Mouse (Mus musculus) forebrain, embryonic 11.5 days (tissue): ENCODE results near the gene Slc38a6. TPM values are rescaled to one million over a fixed set of nuclear protein-coding genes. Genes with fewer than 3 reads are reported as not detected.
A peak's percentile ranks its signal among the peaks of the same experiment; 100 is the strongest.

Source experiments
- ATAC-seq: fragments of 200-750 bp; cut with Nextera tagmentation; replicated peaks from 2 replicates; pipeline ENCODE4 v1.8.0; 2017; ENCODE audit warnings: moderate TSS enrichment; ENCODE audit not compliant: low FRiP score
- DNase-seq: peaks from one replicate; pipeline ENCODE4 v3.0.0-alpha.2; 2017; ENCODE audit warnings: low spot score
- H3K27ac ChIP-seq: fragments of 300-500 bp; sonication (generic); 2 replicates; pipeline ENCODE4 v1.5.1; 2014; ENCODE audit warnings: low read depth, low read length
- H3K27me3 ChIP-seq: fragments of 300-500 bp; sonication (generic); 2 replicates; pipeline ENCODE4 v1.6.1; 2014; ENCODE audit warnings: mild to moderate bottlenecking, low read length, mixed read lengths; ENCODE audit not compliant: control insufficient read depth, insufficient read depth
- H3K36me3 ChIP-seq: fragments of 300-500 bp; sonication (generic); 2 replicates; pipeline ENCODE4 v1.6.1; 2014; ENCODE audit warnings: mild to moderate bottlenecking, low read length, moderate library complexity, mixed read lengths; ENCODE audit not compliant: control insufficient read depth, insufficient read depth
- H3K4me1 ChIP-seq: fragments of 300-500 bp; sonication (generic); replicated peaks from 2 replicates; pipeline ENCODE4 v1.6.1; 2014; ENCODE audit warnings: low read length, mixed read lengths; ENCODE audit not compliant: control insufficient read depth, insufficient read depth
- H3K4me2 ChIP-seq: fragments of 300-500 bp; sonication (generic); 2 replicates; pipeline ENCODE4 v1.6.1; 2014; ENCODE audit warnings: low read depth, mild to moderate bottlenecking, low read length, moderate library complexity, mixed read lengths; ENCODE audit not compliant: severe bottlenecking
- H3K4me3 ChIP-seq: fragments of 300-500 bp; sonication (generic); 2 replicates; pipeline ENCODE4 v1.5.1; 2014; ENCODE audit warnings: low read depth, low read length
- H3K9ac ChIP-seq: fragments of 300-500 bp; sonication (generic); 2 replicates; pipeline ENCODE4 v1.6.1; 2014; ENCODE audit warnings: low read length
- H3K9me3 ChIP-seq: fragments of 300-500 bp; sonication (generic); 2 replicates; pipeline ENCODE4 v1.6.1; 2016; ENCODE audit warnings: low read length, mixed read lengths; ENCODE audit not compliant: control insufficient read depth
- WGBS: fragments of 180-500 bp; shearing (Covaris S2); extraction: QIAGEN DNeasy Blood & Tissue Kit; methylation state at CpG from one replicate; pipeline ENCODE4 v1.1.7; 2014; 5-methylcytosine and 5-hydroxymethylcytosine counted together
- polyA plus RNA-seq: library from polyadenylated mRNA; unstranded; fragments of >200 nt; fragmentation: Nextera tagmentation; extraction: Ambion mirVana; gene quantifications from 2 replicates; pipeline ENCODE4 v1.2.1, GENCODE M21; 2014

The Slc38a6 gene
- polyA plus RNA-seq, 1 experiment from 2014 or later: 9.7 TPM

DNA sequence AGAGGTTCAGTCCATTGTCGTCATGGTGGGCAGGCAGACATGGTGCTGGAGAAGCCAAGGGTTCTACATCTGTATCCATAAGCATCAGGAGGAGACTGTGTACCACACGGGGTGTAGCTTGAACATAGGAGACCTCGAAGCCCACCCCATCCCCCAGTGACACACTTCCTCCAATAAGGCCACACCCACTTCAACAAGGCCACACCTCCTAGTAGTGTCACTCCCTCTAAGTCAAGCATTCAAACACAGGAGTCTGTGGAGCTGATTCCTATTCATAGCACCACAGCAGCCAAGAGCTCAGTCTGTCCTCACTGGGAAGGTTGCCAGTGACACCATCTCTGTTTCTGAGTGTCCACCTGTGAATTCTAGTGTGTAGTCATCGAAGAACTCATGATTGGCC, 57.7 kb downstream of the Slc38a6 start:
- H3K4me3 ChIP-seq: no peak overlapping the region
- H3K9me3 ChIP-seq: no peaks in the 10 kb centered on the region
- no peak overlapping the region for H3K9ac ChIP-seq
- no peaks in the 10 kb centered on the region for H3K36me3 ChIP-seq
- H3K27me3 ChIP-seq: no peaks in the 10 kb centered on the region
- 90% methylated on average over 4 of the region's 4 CpGs for WGBS
- H3K4me1 ChIP-seq: peaks cover 7% of the 10 kb centered on the region; the same call in 1 of the 2 replicates
- no peak overlapping the region for H3K4me2 ChIP-seq
- no peak for ATAC-seq
- H3K27ac ChIP-seq: no peak overlapping the region
- peak; percentile 25 for DNase-seq

DNA sequence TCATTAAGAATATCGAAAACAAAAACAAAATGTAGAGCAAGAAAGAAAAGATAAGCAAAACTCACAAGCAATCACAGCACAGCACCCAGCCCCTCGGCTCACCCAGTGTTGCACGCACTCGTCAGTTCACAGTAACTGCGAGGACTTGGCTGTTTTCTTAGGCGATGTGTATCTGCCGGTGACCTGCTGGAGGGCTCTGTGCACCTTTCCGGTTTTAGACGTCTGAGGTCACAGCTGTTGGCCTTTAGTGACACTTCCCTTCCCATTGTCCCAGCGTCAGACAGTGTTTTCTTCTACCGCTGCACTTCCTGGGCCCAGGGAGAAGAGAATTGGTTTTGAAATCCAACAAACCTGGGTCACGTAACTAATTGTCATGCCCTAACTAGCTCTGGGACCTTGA, 58.6 kb downstream of the Slc38a6 start:
- ATAC-seq: no peak
- Histone ChIP-seq H3K27me3 (no peaks in the 10 kb centered on the region), H3K4me3 (no peak overlapping the region), H3K9me3 (no peaks in the 10 kb centered on the region), H3K9ac (no peak overlapping the region), H3K27ac (no peak overlapping the region), H3K36me3 (no peaks in the 10 kb centered on the region), H3K4me1 (peaks cover 7% of the 10 kb centered on the region; the same call in 1 of the 2 replicates), H3K4me2 (no peak overlapping the region)
- DNase-seq: peak; percentile 44
- 74% methylated on average over 12 of the region's 12 CpGs for WGBS

DNA sequence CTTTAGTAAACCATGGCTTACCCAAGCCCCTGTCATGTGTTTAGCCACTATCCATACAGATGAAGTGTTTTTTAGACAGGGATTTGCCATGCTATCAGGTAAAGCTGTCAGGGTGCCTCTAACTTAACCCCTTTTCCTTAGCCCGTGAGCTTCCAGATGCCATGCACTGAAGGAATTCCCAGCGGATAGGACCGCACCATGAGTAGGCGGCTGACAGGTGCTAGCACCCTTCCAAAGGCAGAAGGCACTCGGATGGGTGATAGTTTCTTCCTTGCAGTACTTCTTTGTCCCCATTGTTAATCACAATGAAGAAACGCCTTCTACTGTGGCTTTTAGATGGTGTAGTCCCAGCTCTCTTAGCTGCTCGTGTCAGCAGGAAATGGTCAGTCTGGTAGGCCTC, 60.6 kb downstream of the Slc38a6 start:
- H3K4me2 ChIP-seq: no peak overlapping the region
- ATAC-seq (no peak), DNase-seq (peak; percentile 8)
- H3K4me1 ChIP-seq: no peaks in the 10 kb centered on the region
- WGBS: 87% methylated on average over 7 of the region's 7 CpGs
- no peaks in the 10 kb centered on the region for H3K36me3 ChIP-seq
- H3K27ac ChIP-seq: no peak overlapping the region
- no peaks in the 10 kb centered on the region for H3K27me3 ChIP-seq
- H3K9me3 ChIP-seq: no peaks in the 10 kb centered on the region
- no peak overlapping the region for H3K4me3 ChIP-seq
- H3K9ac ChIP-seq: no peak overlapping the region

DNA sequence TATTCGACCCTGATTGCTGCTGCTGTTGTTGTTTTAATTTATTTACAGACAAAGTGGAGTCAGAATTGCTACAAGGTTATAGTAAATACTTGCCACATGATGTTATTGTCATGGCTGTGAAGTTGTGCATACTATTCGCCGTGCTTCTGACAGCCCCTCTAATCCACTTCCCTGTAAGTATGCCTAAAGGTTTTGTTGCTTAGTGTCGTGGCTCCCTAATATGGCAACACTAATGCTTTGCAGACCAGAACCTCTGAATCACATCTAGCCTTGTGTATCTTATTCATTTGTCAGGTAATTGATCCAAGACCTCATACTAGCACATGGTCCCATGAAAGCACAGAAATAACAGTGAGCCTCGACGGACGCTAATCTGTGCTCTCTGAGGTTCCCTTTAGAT, 63.9 kb downstream of the Slc38a6 start:
- H3K36me3 ChIP-seq: no peaks in the 10 kb centered on the region
- DNase-seq (peak; percentile 30), ATAC-seq (no peak)
- H3K9me3 ChIP-seq: no peaks in the 10 kb centered on the region
- no peak overlapping the region for H3K27ac ChIP-seq
- WGBS: 71% methylated on average over 7 of the region's 7 CpGs
- no peaks in the 10 kb centered on the region for H3K27me3 ChIP-seq
- no peak overlapping the region for H3K4me3 ChIP-seq
- H3K9ac ChIP-seq: no peak overlapping the region
- H3K4me1 ChIP-seq: no peaks in the 10 kb centered on the region
- no peak overlapping the region for H3K4me2 ChIP-seq

DNA sequence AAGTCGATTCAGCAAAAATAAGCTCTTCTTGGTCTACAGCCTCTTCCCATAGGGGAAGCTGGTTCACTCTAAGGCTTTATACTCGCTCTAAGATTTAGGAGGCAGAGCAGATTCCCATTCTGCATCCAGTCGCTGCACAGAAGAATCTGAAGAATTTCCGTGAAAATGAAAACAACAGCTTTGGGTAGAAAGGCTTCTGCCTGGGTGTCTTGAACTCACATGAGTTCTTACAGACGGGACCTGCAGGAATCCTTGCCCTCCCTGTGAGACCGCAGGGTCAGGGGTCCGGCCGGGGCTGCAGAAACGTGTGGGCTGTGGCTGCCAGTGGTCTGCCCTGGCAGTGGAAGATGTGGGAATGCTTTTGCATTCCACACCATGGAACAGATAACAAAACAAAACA, 64.4 kb downstream of the Slc38a6 start:
- Histone ChIP-seq H3K27ac (no peak overlapping the region), H3K27me3 (no peaks in the 10 kb centered on the region), H3K9me3 (no peaks in the 10 kb centered on the region), H3K4me1 (no peaks in the 10 kb centered on the region), H3K4me3 (no peak overlapping the region), H3K9ac (no peak overlapping the region), H3K36me3 (no peaks in the 10 kb centered on the region), H3K4me2 (no peak overlapping the region)
- ATAC-seq (no peak), DNase-seq (peak; percentile 51)
- WGBS: 39% methylated on average over 9 of the region's 9 CpGs

DNA sequence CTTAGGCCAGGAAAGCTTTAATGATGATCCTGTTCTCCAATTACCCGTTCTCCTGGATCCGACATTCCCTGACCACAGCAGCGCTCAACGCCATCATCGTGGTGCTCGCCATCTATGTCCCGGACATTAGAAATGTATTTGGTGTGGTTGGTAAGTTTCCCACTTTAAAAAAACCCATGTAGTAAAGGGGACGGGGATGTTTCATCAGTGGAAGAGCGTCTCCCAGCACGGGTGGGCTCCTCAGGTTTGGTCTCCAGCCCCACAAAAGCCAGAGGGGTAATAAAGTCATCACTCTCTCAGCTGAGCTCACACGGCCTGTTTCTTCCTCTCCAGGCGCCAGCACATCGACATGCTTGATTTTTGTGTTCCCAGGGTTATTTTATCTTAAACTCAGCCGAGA, 65.2 kb downstream of the Slc38a6 start:
- ATAC-seq: no peak
- Histone ChIP-seq H3K36me3 (no peaks in the 10 kb centered on the region), H3K4me1 (no peaks in the 10 kb centered on the region), H3K9me3 (no peaks in the 10 kb centered on the region), H3K4me3 (no peak overlapping the region), H3K27me3 (no peaks in the 10 kb centered on the region), H3K9ac (no peak overlapping the region), H3K4me2 (no peak overlapping the region), H3K27ac (no peak overlapping the region)
- no peak for DNase-seq
- WGBS: 87% methylated on average over 14 of the region's 14 CpGs

DNA sequence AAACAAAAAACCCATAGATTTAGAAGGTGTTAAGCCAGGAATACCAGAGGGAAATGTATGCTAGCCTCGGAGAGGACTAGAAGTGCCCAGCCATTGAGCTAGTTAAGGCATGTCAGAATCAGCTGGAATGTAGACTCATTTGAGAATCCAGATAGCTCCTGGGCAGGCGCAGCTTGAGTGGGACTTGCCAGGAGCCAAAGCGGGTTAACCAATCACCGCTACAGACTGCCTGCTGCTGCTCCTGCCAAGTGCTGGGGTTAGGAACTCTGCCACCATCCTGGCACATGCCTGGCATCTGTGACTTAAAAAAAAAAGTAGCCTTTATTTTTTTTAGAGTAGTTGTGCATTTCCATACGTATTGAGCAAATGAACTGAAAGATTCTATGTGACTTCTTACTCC, 66.8 kb downstream of the Slc38a6 start:
- WGBS: 89% methylated on average over 5 of the region's 5 CpGs
- Histone ChIP-seq H3K9ac (no peak overlapping the region), H3K27me3 (no peaks in the 10 kb centered on the region), H3K4me1 (no peaks in the 10 kb centered on the region), H3K4me3 (no peak overlapping the region), H3K9me3 (no peaks in the 10 kb centered on the region), H3K36me3 (no peaks in the 10 kb centered on the region; the same call in 1 of the 2 replicates), H3K27ac (no peak overlapping the region), H3K4me2 (no peak overlapping the region)
- ATAC-seq: no peak
- peak; percentile 43 for DNase-seq

DNA sequence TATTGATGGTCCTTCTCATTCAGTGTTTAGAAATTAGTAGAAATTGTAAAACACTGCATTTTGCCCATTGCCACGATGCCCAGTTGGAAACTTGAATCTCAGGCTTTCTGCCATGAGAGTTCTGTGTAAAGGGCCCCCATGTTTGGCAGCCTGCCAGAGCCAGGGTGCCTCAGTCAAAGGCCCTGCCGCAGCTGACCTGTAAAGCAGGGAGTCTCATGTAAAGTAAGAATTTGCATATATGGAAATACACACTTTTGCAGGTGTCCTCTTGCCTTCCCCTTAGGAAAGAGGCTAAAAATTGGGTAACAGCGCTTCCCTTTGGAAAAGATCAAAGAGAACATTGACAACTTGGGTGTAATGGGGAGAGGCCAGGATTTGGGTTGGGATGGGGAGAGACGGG, 67.9 kb downstream of the Slc38a6 start:
- 76% methylated on average over 4 of the region's 4 CpGs for WGBS
- DNase-seq: no peak
- Histone ChIP-seq H3K36me3 (no peaks in the 10 kb centered on the region; the same call in 1 of the 2 replicates), H3K27me3 (no peaks in the 10 kb centered on the region), H3K9ac (no peak overlapping the region), H3K9me3 (no peaks in the 10 kb centered on the region), H3K4me2 (no peak overlapping the region), H3K4me1 (no peaks in the 10 kb centered on the region), H3K27ac (no peak overlapping the region), H3K4me3 (no peak overlapping the region)
- ATAC-seq: no peak

DNA sequence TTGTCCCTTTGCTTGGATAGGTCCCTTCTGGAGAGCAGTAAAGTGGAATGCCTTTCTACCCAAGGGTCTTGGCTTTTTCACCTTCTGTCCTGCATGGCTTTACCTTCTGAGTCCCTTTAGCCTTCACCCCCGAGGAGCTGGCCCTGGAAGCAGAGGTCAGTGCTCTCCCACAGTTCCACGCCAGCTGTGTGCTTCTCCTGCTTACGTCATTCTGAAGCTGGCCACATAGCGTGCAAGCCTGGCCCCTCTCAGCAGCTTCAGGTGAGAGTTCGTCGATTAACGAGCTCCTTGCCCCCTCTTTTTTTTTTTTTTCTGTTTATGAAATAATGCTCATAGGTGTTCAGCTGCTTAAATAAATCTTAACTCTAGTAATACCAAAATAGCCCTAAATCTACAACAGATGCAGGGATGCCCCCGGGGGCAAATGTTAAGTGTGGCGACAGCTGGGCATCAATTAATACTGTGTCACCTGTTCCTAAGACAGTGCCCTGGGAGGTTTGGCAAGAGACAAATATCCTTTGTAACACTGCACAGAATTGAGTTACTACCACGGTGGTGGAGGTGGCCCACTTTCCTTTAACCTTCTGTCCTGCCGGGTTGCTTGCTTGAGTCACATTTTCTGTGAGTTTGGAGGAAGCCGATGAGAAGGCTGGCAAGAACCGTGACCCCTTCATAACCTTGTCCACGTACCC, 68.7 kb downstream of the Slc38a6 start:
- H3K27ac ChIP-seq: no peak overlapping the region
- WGBS: 65% methylated on average over 14 of the region's 14 CpGs
- no peak overlapping the region for H3K9ac ChIP-seq

More for the DNA sequence above, 68.7 kb downstream of the Slc38a6 start:
- no peaks in the 10 kb centered on the region for H3K9me3 ChIP-seq
- DNase-seq: no peak
- H3K36me3 ChIP-seq: no peaks in the 10 kb centered on the region; the same call in 1 of the 2 replicates
- H3K4me3 ChIP-seq: no peak overlapping the region
- no peak for ATAC-seq
- H3K4me1 ChIP-seq: no peaks in the 10 kb centered on the region
- H3K4me2 ChIP-seq: no peak overlapping the region
- no peaks in the 10 kb centered on the region for H3K27me3 ChIP-seq
